Comparison of ENCODE assay signal across 24 mouse cellular contexts in the genomic region with DNA sequence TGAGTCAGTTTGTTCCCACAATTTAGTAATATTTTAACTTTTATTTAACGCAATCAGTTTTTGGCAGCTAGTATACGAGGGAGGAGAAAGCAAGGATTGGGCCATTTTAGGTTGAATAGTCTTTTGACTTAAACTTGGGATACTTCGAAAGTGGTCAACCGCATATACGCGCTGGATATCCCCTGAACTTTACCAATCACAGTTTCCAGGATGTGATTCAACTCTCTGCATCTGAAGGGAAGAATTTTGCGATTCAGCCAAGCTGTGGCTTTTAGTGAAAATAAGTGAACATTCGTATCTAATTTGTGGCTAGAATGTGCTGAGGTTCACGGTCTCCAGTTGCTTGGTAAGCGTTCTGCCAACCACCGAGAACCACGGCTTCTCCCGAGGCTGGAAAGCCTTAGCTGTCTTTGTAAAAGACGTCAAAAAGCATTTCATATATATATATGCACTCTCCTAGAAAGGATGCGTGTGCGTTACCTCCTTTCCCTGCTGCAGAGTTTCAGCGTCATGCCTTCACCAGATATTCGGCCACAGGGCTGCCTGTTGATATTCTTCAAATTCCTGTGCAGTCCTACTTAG.
"Had no signal": no experiment of that assay in that cellular context is flagged by ENCODE, and none has a peak within 500 bp of the region (broad histone marks: within the 10 kb centered on the region; RNA-seq: fewer than 3 reads in every experiment).

No protein-coding gene starts in this region.

- ATAC-seq: hindbrain, postnatal 0 days; intestine, embryonic 16.5 days; liver, embryonic 12.5 days had no signal

- H3K4me1 ChIP-seq: heart, embryonic 13.5 days; heart, embryonic 15.5 days; hindbrain, embryonic 15.5 days; kidney, embryonic 15.5 days; limb, embryonic 12.5 days; liver, embryonic 12.5 days had no signal

- H3K36me3 ChIP-seq: heart, embryonic 13.5 days; heart, embryonic 15.5 days; hindbrain, embryonic 13.5 days; hindbrain, embryonic 15.5 days; kidney, embryonic 15.5 days; limb, embryonic 12.5 days; limb, embryonic 15.5 days; liver, embryonic 12.5 days had no signal

- H3K4me2 ChIP-seq: heart, embryonic 11.5 days; heart, embryonic 13.5 days; heart, embryonic 15.5 days; hindbrain, embryonic 13.5 days; hindbrain, embryonic 15.5 days; kidney, embryonic 15.5 days; limb, embryonic 12.5 days; limb, embryonic 15.5 days; liver, embryonic 12.5 days had no signal

- H3K9me3 ChIP-seq: heart, embryonic 13.5 days; heart, embryonic 15.5 days; hindbrain, embryonic 13.5 days; hindbrain, embryonic 15.5 days; kidney, embryonic 15.5 days; limb, embryonic 12.5 days; limb, embryonic 15.5 days; liver, embryonic 12.5 days had no signal

- H3K4me3 ChIP-seq: gastrocnemius, adult 2 months; heart, embryonic 13.5 days; heart, embryonic 15.5 days; hindbrain, embryonic 13.5 days; hindbrain, embryonic 15.5 days; kidney, embryonic 15.5 days; limb, embryonic 12.5 days; limb, embryonic 15.5 days; liver, embryonic 12.5 days had no signal

- H3K9ac ChIP-seq: heart, embryonic 13.5 days; heart, embryonic 15.5 days; hindbrain, embryonic 13.5 days; hindbrain, embryonic 15.5 days; kidney, embryonic 15.5 days; limb, embryonic 12.5 days; limb, embryonic 15.5 days; liver, embryonic 12.5 days; liver, embryonic 14.5 days had no signal

- DNase-seq: gastrocnemius, adult 2 months; gastrocnemius, postnatal 14 days; gastrocnemius, postnatal 36 days; heart, adult 18-20 months; kidney, adult 11 months; kidney, adult 2 months; kidney, adult 9 months; kidney, postnatal 14 days; kidney, postnatal 36 days; layer of hippocampus, adult 9-11 months; layer of hippocampus, postnatal 36 days had no signal

- H3K27ac ChIP-seq: gastrocnemius, adult 2 months; heart, embryonic 13.5 days; heart, embryonic 15.5 days; hindbrain, embryonic 13.5 days; hindbrain, embryonic 15.5 days; hindbrain, postnatal 0 days; kidney, embryonic 15.5 days; kidney, postnatal 0 days; limb, embryonic 12.5 days; liver, embryonic 12.5 days; liver, embryonic 14.5 days had no signal

- H3K27me3 ChIP-seq: heart, embryonic 13.5 days; heart, embryonic 15.5 days; hindbrain, embryonic 13.5 days; hindbrain, embryonic 15.5 days; kidney, embryonic 15.5 days; limb, embryonic 12.5 days; limb, embryonic 15.5 days; liver, embryonic 12.5 days had no signal
